Mouse (Mus musculus) liver, postnatal 0 days (tissue): ENCODE results near the gene Cds1. TPM values are rescaled to one million over a fixed set of nuclear protein-coding genes. Genes with fewer than 3 reads are reported as not detected.

Source experiments
- ATAC-seq: fragments of 200-750 bp; cut with Nextera tagmentation; 2 replicates; pipeline ENCODE4 v1.8.0; 2017; ENCODE audit warnings: mild to moderate bottlenecking, moderate library complexity
- DNase-seq: peaks from one replicate; pipeline ENCODE4 v3.0.0-alpha.2; 2016
- H3K27ac ChIP-seq: fragments of 300-500 bp; sonication (generic); 2 replicates; pipeline ENCODE4 v1.5.1; 2014; ENCODE audit warnings: antibody characterized with exemption, moderate library complexity, mild to moderate bottlenecking, low read depth
- H3K27me3 ChIP-seq: fragments of 300-500 bp; sonication (generic); 2 replicates; pipeline ENCODE4 v1.6.1; 2014; ENCODE audit warnings: low read length, control low read depth, mixed read lengths; ENCODE audit not compliant: insufficient read depth
- H3K36me3 ChIP-seq: fragments of 300-500 bp; sonication (generic); replicated peaks from 2 replicates; pipeline ENCODE4 v1.6.1; 2014; ENCODE audit warnings: mild to moderate bottlenecking, control low read depth, low read length, moderate library complexity, mixed read lengths; ENCODE audit not compliant: insufficient read depth
- H3K4me1 ChIP-seq: fragments of 300-500 bp; sonication (generic); 2 replicates; pipeline ENCODE4 v1.6.1; 2014; ENCODE audit warnings: antibody characterized with exemption, mild to moderate bottlenecking, control low read depth; ENCODE audit not compliant: insufficient read depth
- H3K4me2 ChIP-seq: fragments of 300-500 bp; sonication (generic); 2 replicates; pipeline ENCODE4 v1.6.1; 2014; ENCODE audit warnings: low read depth, mild to moderate bottlenecking, low read length, moderate library complexity, mixed read lengths
- H3K4me3 ChIP-seq: fragments of 300-500 bp; sonication (generic); 2 replicates; pipeline ENCODE4 v1.5.1; 2014; ENCODE audit warnings: low read depth, low read length
- H3K9ac ChIP-seq: fragments of 300-500 bp; sonication (generic); replicated peaks from 2 replicates; pipeline ENCODE4 v1.6.1; 2014; ENCODE audit warnings: mild to moderate bottlenecking, moderate library complexity
- H3K9me3 ChIP-seq: fragments of 300-500 bp; sonication (generic); 2 replicates; pipeline ENCODE4 v1.6.1; 2016; ENCODE audit warnings: mild to moderate bottlenecking, control low read depth, low read length, mixed read lengths
- CTCF ChIP-seq: sonication (generic); IDR thresholded peaks from 2 replicates; pipeline ENCODE4 v1.5.1; 2016; ENCODE audit warnings: antibody characterized with exemption, low read depth
- EP300 ChIP-seq: IDR thresholded peaks from 2 replicates; pipeline ENCODE4 v1.6.1; 2016; ENCODE audit warnings: antibody characterized with exemption, low read depth, mild to moderate bottlenecking
- WGBS: fragments of 180-500 bp; shearing (Covaris S2); extraction: QIAGEN DNeasy Blood & Tissue Kit; methylation state at CpG from one replicate; pipeline ENCODE4 v1.1.7; 2014; ENCODE audit not compliant: insufficient replicate concordance; 5-methylcytosine and 5-hydroxymethylcytosine counted together
- polyA plus RNA-seq: library from polyadenylated mRNA; unstranded; fragments of >200 nt; fragmentation: Nextera tagmentation; extraction: Ambion mirVana; gene quantifications from 2 replicates; pipeline ENCODE4 v1.2.1, GENCODE M21; 2015

The Cds1 gene
- polyA plus RNA-seq: 0.39 and 0.44 TPM in 2 replicates

GRCm38 (mm10) chr5:101764554-101765347 lies at the start of gene Cds1:
TSS of gene Cds1 (plus strand) at chr5:101765130.
- peaks cover 4% of the 10 kb centered on the region; the same call in 1 of the 2 replicates for H3K4me1 ChIP-seq
- TF ChIP-seq EP300 (no peak), CTCF (no peak)
- H3K9ac ChIP-seq: peak within 1 kb of the TSS; percentile 53
- H3K27me3 ChIP-seq: peaks cover 83% of the 10 kb centered on the region
- no peaks in the 10 kb centered on the region for H3K36me3 ChIP-seq
- peak within 1 kb of the TSS; percentile 61 for H3K4me3 ChIP-seq
- under 1% methylated on average over 66 of the region's 91 CpGs for WGBS
- no peak within 1 kb of the TSS for H3K27ac ChIP-seq
- H3K9me3 ChIP-seq: no peaks in the 10 kb centered on the region
- H3K4me2 ChIP-seq: peak within 1 kb of the TSS; percentile 93
- ATAC-seq (peak; percentile 77), DNase-seq (peak; percentile 61)

- H3K9me3 ChIP-seq: no peaks in the 10 kb centered on the region
- H3K4me2 ChIP-seq: no peak overlapping the region
- ATAC-seq: no peak
- TF ChIP-seq EP300: no peak
- TF ChIP-seq CTCF: no peak
- no peaks in the 10 kb centered on the region for H3K36me3 ChIP-seq
- no peak overlapping the region for H3K9ac ChIP-seq
- 75% methylated on average over 9 of the region's 9 CpGs for WGBS
- H3K27me3 ChIP-seq: 0 out of 2 replicates have a peak, but pooled peaks cover 3% of the 10 kb centered on the region
- DNase-seq: no peak
- H3K27ac ChIP-seq: no peak overlapping the region
- no peaks in the 10 kb centered on the region for H3K4me1 ChIP-seq
- no peak overlapping the region for H3K4me3 ChIP-seq
These were observed 40.7 kb upstream of the Cds1 start for GRCm38 (mm10) chr5:101724216-101724615.

- H3K4me1 ChIP-seq: no peaks in the 10 kb centered on the region
- no peaks in the 10 kb centered on the region for H3K9me3 ChIP-seq
- ATAC-seq: no peak
- H3K9ac ChIP-seq: no peak overlapping the region
- H3K4me2 ChIP-seq: no peak overlapping the region
- H3K27me3 ChIP-seq: 0 out of 2 replicates have a peak, but pooled peaks cover 3% of the 10 kb centered on the region
- no peak overlapping the region for H3K27ac ChIP-seq
- H3K36me3 ChIP-seq: no peaks in the 10 kb centered on the region
- no peak for DNase-seq
- TF ChIP-seq CTCF: no peak
- TF ChIP-seq EP300: no peak
- H3K4me3 ChIP-seq: no peak overlapping the region
- WGBS: 90% methylated on average over 16 of the region's 16 CpGs
These were observed 40.2 kb upstream of the Cds1 start for GRCm38 (mm10) chr5:101724756-101725155.

GRCm38 (mm10) chr5:101725703-101726102 lies 39.2 kb upstream of the Cds1 start:
- H3K4me2 ChIP-seq: no peak overlapping the region
- no peak overlapping the region for H3K4me3 ChIP-seq
- no peak overlapping the region for H3K9ac ChIP-seq
- no peaks in the 10 kb centered on the region for H3K4me1 ChIP-seq
- DNase-seq: no peak
- WGBS: 69% methylated on average over 8 of the region's 8 CpGs
- no peaks in the 10 kb centered on the region for H3K36me3 ChIP-seq
- no peak for ATAC-seq
- TF ChIP-seq CTCF (no peak), EP300 (no peak)
- H3K27me3 ChIP-seq: 0 out of 2 replicates have a peak, but pooled peaks cover 3% of the 10 kb centered on the region
- no peaks in the 10 kb centered on the region for H3K9me3 ChIP-seq
- no peak overlapping the region for H3K27ac ChIP-seq

GRCm38 (mm10) chr5:101726371-101726770 lies 38.6 kb upstream of the Cds1 start:
- DNase-seq (no peak), ATAC-seq (no peak)
- H3K4me3 ChIP-seq: no peak overlapping the region
- H3K9ac ChIP-seq: no peak overlapping the region
- no peak overlapping the region for H3K27ac ChIP-seq
- no peak overlapping the region for H3K4me2 ChIP-seq
- TF ChIP-seq EP300 (no peak), CTCF (no peak)
- H3K36me3 ChIP-seq: no peaks in the 10 kb centered on the region
- H3K4me1 ChIP-seq: no peaks in the 10 kb centered on the region
- H3K9me3 ChIP-seq: no peaks in the 10 kb centered on the region
- WGBS: 65% methylated on average over 6 of the region's 6 CpGs
- H3K27me3 ChIP-seq: 0 out of 2 replicates have a peak, but pooled peaks cover 8% of the 10 kb centered on the region

- Histone ChIP-seq H3K9ac (no peak overlapping the region), H3K4me2 (no peak overlapping the region), H3K27ac (no peak overlapping the region), H3K9me3 (no peaks in the 10 kb centered on the region), H3K4me1 (no peaks in the 10 kb centered on the region), H3K36me3 (no peaks in the 10 kb centered on the region), H3K4me3 (no peak overlapping the region), H3K27me3 (0 out of 2 replicates have a peak, but pooled peaks cover 5% of the 10 kb centered on the region)
- 76% methylated on average over 8 of the region's 8 CpGs for WGBS
- DNase-seq: no peak
- no peak for ATAC-seq
- no peak for TF ChIP-seq EP300
- no peak for TF ChIP-seq CTCF
These were observed 36.5 kb upstream of the Cds1 start for GRCm38 (mm10) chr5:101728304-101728905.
